In genomic region chr17:34411117-34411516, GRCm38 (mm10) we compare ENCODE assay signal across 8 mouse cellular contexts. TPM values are rescaled to one million over a fixed set of nuclear protein-coding genes. Genes with fewer than 3 reads are reported as not detected.
DNase-seq lines count a peak whose midpoint lies in the region; ATAC-seq and TF ChIP-seq lines count a peak whose summit lies in the region.

No protein-coding gene starts in this region.

- peak; percentile 75 for DNase-seq in kidney, adult 2 months
- DNase-seq in cerebellum, adult 11-12 months, result peak; percentile 51
- DNase-seq in frontal cortex, postnatal 10 days (ENCODE audit: low spot score in 2 of 2), result peak; percentile 28 to 57
- peak; percentile 26 to 63 for DNase-seq in kidney, adult 8-10 months
- peak; percentile 81 for DNase-seq in limb, embryonic 11.5 days (ENCODE audit: low spot score)
- DNase-seq in neural tube, embryonic 10.5 days (ENCODE audit: extremely low spot score, low spot score), result peak; percentile 59
- DNase-seq in stomach, postnatal 0 days (ENCODE audit: low spot score), result peak; percentile 72

- 18% methylated on average over 6 of the region's 6 CpGs for WGBS in kidney, adult 2 months
- 23% methylated on average over 6 of the region's 6 CpGs for WGBS in kidney, embryonic 14.5 days
- WGBS in limb, embryonic 11.5 days, result 25% methylated on average over 6 of the region's 6 CpGs
- 17% methylated on average over 6 of the region's 6 CpGs for WGBS in stomach, postnatal 0 days

- no peak overlapping the region for H3K9ac ChIP-seq in kidney, embryonic 14.5 days (ENCODE audit: low read depth, low read length)
- H3K9ac ChIP-seq in limb, embryonic 11.5 days (ENCODE audit: low read length), result no peak overlapping the region
- H3K9ac ChIP-seq in stomach, postnatal 0 days (ENCODE audit: low read length), result no peak overlapping the region

- H3K4me1 ChIP-seq in kidney, adult 2 months (ENCODE audit: control insufficient read depth, insufficient read depth, low read length), result no peaks in the 10 kb centered on the region
- no peaks in the 10 kb centered on the region for H3K4me1 ChIP-seq in kidney, embryonic 14.5 days (ENCODE audit: control insufficient read depth, insufficient read depth, low read length)
- no peaks in the 10 kb centered on the region for H3K4me1 ChIP-seq in limb, embryonic 11.5 days (ENCODE audit: control insufficient read depth, insufficient read depth, low read length)
- H3K4me1 ChIP-seq in stomach, postnatal 0 days (replicated peaks; ENCODE audit: control insufficient read depth, insufficient read depth), result no peaks in the 10 kb centered on the region

- no peak for TF ChIP-seq POLR2A in kidney, adult 2 months (IDR thresholded peaks at IDR 0.05; ENCODE audit: low read depth, low read length)

- H3K9me3 ChIP-seq in kidney, embryonic 14.5 days (ENCODE audit: control insufficient read depth, low read length), result no peaks in the 10 kb centered on the region
- no peaks in the 10 kb centered on the region for H3K9me3 ChIP-seq in limb, embryonic 11.5 days (ENCODE audit: control insufficient read depth, low read length)
- H3K9me3 ChIP-seq in stomach, postnatal 0 days (ENCODE audit: control insufficient read depth, low read length), result no peaks in the 10 kb centered on the region

- peak; percentile 95 for TF ChIP-seq CTCF in kidney, adult 2 months (conservative IDR thresholded peaks at IDR 0.05; ENCODE audit: insufficient read depth, insufficient read length, low read depth, low read length)
- peak; percentile 90 for TF ChIP-seq CTCF in stomach, postnatal 0 days (IDR thresholded peaks at IDR 0.05; ENCODE audit: low read depth)

- no peaks in the 10 kb centered on the region for H3K36me3 ChIP-seq in kidney, adult 2 months (ENCODE audit: control insufficient read depth, insufficient read depth, low read length)
- H3K36me3 ChIP-seq in kidney, embryonic 14.5 days (ENCODE audit: control insufficient read depth, insufficient read depth, low read length), result no peaks in the 10 kb centered on the region
- H3K36me3 ChIP-seq in limb, embryonic 11.5 days (ENCODE audit: control insufficient read depth, insufficient read depth, low read length), result no peaks in the 10 kb centered on the region
- H3K36me3 ChIP-seq in stomach, postnatal 0 days (ENCODE audit: control insufficient read depth, insufficient read depth, low read length), result no peaks in the 10 kb centered on the region

- H3K27me3 ChIP-seq in kidney, adult 2 months (replicated peaks; ENCODE audit: control insufficient read depth, insufficient read depth, low read length), result no peaks in the 10 kb centered on the region
- peaks cover 4% of the 10 kb centered on the region; the same call in 1 of the 2 replicates for H3K27me3 ChIP-seq in kidney, embryonic 14.5 days (ENCODE audit: control insufficient read depth, insufficient read depth, low read length)
- H3K27me3 ChIP-seq in limb, embryonic 11.5 days (ENCODE audit: control insufficient read depth, insufficient read depth, low read length), result no peaks in the 10 kb centered on the region
- H3K27me3 ChIP-seq in stomach, postnatal 0 days (ENCODE audit: control insufficient read depth, insufficient read depth, low read length), result no peaks in the 10 kb centered on the region

- H3K4me2 ChIP-seq in kidney, embryonic 14.5 days (replicated peaks; ENCODE audit: low read depth, low read length), result no peak overlapping the region
- no peak overlapping the region for H3K4me2 ChIP-seq in limb, embryonic 11.5 days (ENCODE audit: low read depth, severe bottlenecking)
- no peak overlapping the region for H3K4me2 ChIP-seq in stomach, postnatal 0 days (replicated peaks; ENCODE audit: low read depth)

- no peak overlapping the region for H3K4me3 ChIP-seq in kidney, adult 2 months (ENCODE audit: insufficient read depth, low read depth, low read length)
- no peak overlapping the region for H3K4me3 ChIP-seq in kidney, embryonic 14.5 days (ENCODE audit: low read length)
- H3K4me3 ChIP-seq in limb, embryonic 11.5 days (ENCODE audit: low read depth, low read length), result no peak overlapping the region
- H3K4me3 ChIP-seq in stomach, postnatal 0 days (ENCODE audit: low read depth, low read length), result no peak overlapping the region

- H3K27ac ChIP-seq in kidney, adult 2 months (ENCODE audit: insufficient read depth, low read depth, low read length), result no peak overlapping the region
- no peak overlapping the region for H3K27ac ChIP-seq in kidney, embryonic 14.5 days (ENCODE audit: low read depth, low read length)
- H3K27ac ChIP-seq in limb, embryonic 11.5 days (replicated peaks; ENCODE audit: low read depth, low read length), result no peak overlapping the region
- no peak overlapping the region for H3K27ac ChIP-seq in stomach, postnatal 0 days (replicated peaks)

- no peak for TF ChIP-seq EP300 in stomach, postnatal 0 days (optimal IDR thresholded peaks at IDR 0.05)

- no peak for ATAC-seq in kidney, embryonic 14.5 days (ENCODE audit: low FRiP score, low TSS enrichment)
- ATAC-seq in limb, embryonic 11.5 days (ENCODE audit: insufficient number of reproducible peaks, low FRiP score, low TSS enrichment, low read depth), result no peak
- 0 out of 2 replicates have a peak, but pooled peaks have one; percentile 51 for ATAC-seq in stomach, postnatal 0 days (ENCODE audit: low FRiP score, low TSS enrichment)

RNA-seq across cellular contexts. Expression of gene BC051142, which starts 12.5 kb away (rescaled TPM):
- 0.22 and 1.3 TPM in 2 replicates for polyA plus RNA-seq in kidney, adult 2 months (2012; rRNA removed)
- polyA plus RNA-seq in kidney, embryonic 14.5 days (2014; fragmentation: Nextera tagmentation; extraction: Ambion mirVana), result 0.74 and 1.9 TPM in 2 replicates
- polyA plus RNA-seq in limb, embryonic 11.5 days (2014; fragmentation: Nextera tagmentation; extraction: Ambion mirVana), result 0.70 and 0.73 TPM in 2 replicates
- polyA plus RNA-seq in stomach, postnatal 0 days (2015; fragmentation: Nextera tagmentation; extraction: Ambion mirVana), result 0.59 and 0.86 TPM in 2 replicates

RNA-seq across cellular contexts. Expression of gene Btnl1, which starts 34.2 kb away (rescaled TPM):
- polyA plus RNA-seq in kidney, adult 2 months (2012; rRNA removed), result not detected in 2 replicates
- polyA plus RNA-seq in kidney, embryonic 14.5 days (2014; fragmentation: Nextera tagmentation; extraction: Ambion mirVana), result not detected in 2 replicates
- not detected in 2 replicates for polyA plus RNA-seq in limb, embryonic 11.5 days (2014; fragmentation: Nextera tagmentation; extraction: Ambion mirVana)
- 0.04 TPM in 1 of 2 replicates, not detected in the other for polyA plus RNA-seq in stomach, postnatal 0 days (2015; fragmentation: Nextera tagmentation; extraction: Ambion mirVana)

RNA-seq across cellular contexts. Expression of gene Btnl2, which starts 56.5 kb away (rescaled TPM):
- 0.03 and 0.11 TPM in 2 replicates for polyA plus RNA-seq in kidney, adult 2 months (2012; rRNA removed)
- polyA plus RNA-seq in kidney, embryonic 14.5 days (2014; fragmentation: Nextera tagmentation; extraction: Ambion mirVana), result 0.14 TPM in 1 of 2 replicates, not detected in the other
- not detected in 2 replicates for polyA plus RNA-seq in limb, embryonic 11.5 days (2014; fragmentation: Nextera tagmentation; extraction: Ambion mirVana)
- 0.13 and 0.16 TPM in 2 replicates for polyA plus RNA-seq in stomach, postnatal 0 days (2015; fragmentation: Nextera tagmentation; extraction: Ambion mirVana)
